Mouse (Mus musculus): ENCODE data around the gene Gm28305. TPM values are rescaled to one million over a fixed set of nuclear protein-coding genes. Genes with fewer than 3 reads are reported as not detected.
A peak's percentile ranks its signal among the peaks of the same experiment; 100 is the strongest.

Gm28305 gene
- polyA plus RNA-seq, 1 experiment from 2014 or later, result not detected

DNA sequence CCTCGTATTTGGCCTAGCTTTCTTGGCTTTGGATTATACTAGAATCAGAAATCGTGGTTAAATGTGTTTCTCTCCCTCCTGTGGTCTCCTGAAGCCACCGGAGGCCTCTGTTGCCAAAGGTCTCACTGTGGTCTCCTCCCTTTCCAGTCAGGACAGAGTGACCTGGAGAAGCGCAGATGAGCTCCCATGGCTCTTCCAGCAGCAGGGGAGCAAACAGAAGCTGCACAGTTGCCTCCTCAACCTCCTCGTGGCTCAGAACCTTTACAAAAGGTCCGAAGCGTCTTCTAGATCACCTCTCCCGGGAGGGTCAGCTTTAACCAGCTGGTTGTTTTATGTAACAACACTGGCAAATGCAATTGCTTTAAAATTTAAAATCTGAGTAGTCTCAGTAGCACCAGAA, 6.2 kb upstream of the Gm28305 start:
- Histone ChIP-seq H3K4me2 (replicated peaks) (no peak overlapping the region), H3K27me3 (ENCODE audit: control insufficient read depth, insufficient read depth, low read length) (no peaks in the 10 kb centered on the region), H3K9ac (no peak overlapping the region), H3K4me1 (replicated peaks; ENCODE audit: control insufficient read depth, insufficient read depth, low read length) (no peaks in the 10 kb centered on the region), H3K27ac (no peak overlapping the region), H3K36me3 (replicated peaks; ENCODE audit: control insufficient read depth, insufficient read depth) (peaks cover 35% of the 10 kb centered on the region), H3K4me3 (replicated peaks; ENCODE audit: low read length) (no peak overlapping the region), H3K9me3 (ENCODE audit: control insufficient read depth, low read length) (no peaks in the 10 kb centered on the region)
- ATAC-seq (ENCODE audit: low FRiP score), result no peak
- DNase-seq (ENCODE audit: low spot score), result no peak
- WGBS, result 82% methylated on average over 8 of the region's 8 CpGs

DNA sequence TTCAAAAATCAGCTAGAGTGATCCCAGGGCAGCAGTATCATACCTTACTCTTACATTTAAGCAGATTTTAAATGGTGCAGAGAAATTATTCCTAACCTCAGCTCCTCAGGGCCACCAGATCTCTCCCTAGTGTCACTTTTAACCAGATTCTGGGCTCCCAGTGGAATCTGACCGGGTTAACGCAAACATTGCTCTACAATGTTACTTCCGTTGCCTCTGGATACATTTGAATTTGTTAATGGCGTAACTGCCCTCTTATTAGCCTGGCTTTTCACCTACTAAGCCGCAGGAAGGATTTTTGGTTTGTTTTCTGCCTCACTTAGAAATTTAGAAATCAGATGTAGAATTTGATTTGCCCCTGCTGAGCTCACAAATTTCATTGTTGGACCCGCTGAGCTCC, 5.7 kb upstream of the Gm28305 start:
- H3K9ac ChIP-seq, result no peak overlapping the region
- WGBS, result 72% methylated on average over 6 of the region's 6 CpGs

DNA sequence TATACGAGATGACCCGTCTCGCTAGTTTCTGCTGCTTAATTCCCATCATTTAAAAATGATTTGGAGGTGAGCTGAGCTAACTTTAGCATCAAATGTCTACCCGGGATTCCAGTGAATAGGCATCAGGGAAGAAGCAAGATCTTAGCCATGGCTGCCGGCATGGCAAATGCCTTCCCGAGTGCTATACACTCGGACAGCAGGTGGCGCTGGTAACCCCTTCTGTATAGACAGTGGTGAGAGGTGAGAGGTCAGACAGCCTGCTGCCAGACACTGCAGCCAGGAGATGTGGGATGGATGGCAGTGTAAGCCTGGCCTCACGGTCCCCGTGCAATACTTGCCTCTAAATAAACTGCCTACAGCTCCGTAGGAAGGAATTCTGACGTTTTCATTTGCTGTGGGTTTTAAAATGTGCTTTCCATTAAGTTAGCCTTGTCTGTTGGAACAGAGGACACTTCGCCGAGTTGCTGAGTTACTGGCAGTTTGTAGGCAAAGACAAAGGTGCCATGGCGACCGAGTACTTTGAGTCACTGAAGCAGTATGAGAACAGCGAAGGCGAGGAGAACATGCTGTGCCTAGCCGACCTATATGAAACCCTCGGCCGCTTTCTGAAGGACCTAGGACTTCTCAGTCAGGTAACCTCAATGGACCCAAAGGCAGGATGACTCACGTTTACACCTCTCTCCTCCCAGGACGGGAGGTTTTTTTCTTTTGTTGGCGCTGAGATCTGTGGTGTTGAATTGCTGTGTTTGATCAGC, 5.0 kb upstream of the Gm28305 start:
- 0 out of 2 replicates have a peak, but pooled peaks have one; percentile 51 for ATAC-seq (ENCODE audit: low FRiP score)

More for the DNA sequence above, 5.7 kb upstream of the Gm28305 start:
- Histone ChIP-seq H3K27me3 (ENCODE audit: control insufficient read depth, insufficient read depth, low read length) (no peaks in the 10 kb centered on the region), H3K36me3 (replicated peaks; ENCODE audit: control insufficient read depth, insufficient read depth) (peaks cover 37% of the 10 kb centered on the region), H3K27ac (no peak overlapping the region), H3K4me1 (replicated peaks; ENCODE audit: control insufficient read depth, insufficient read depth, low read length) (no peaks in the 10 kb centered on the region), H3K9me3 (ENCODE audit: control insufficient read depth, low read length) (no peaks in the 10 kb centered on the region), H3K4me3 (replicated peaks; ENCODE audit: low read length) (no peak overlapping the region), H3K4me2 (replicated peaks) (no peak overlapping the region)
- ATAC-seq (ENCODE audit: low FRiP score), result no peak
- no peak for DNase-seq (ENCODE audit: low spot score)

GRCm38 (mm10) chr9:104038266-104038665, 2.2 kb upstream of the Gm28305 start:
- WGBS, result 93% methylated on average over 13 of the region's 13 CpGs
- no peak for ATAC-seq (ENCODE audit: low FRiP score)
- H3K4me2 ChIP-seq (replicated peaks), result no peak overlapping the region
- no peak for DNase-seq (ENCODE audit: low spot score)
- no peaks in the 10 kb centered on the region for H3K4me1 ChIP-seq (replicated peaks; ENCODE audit: control insufficient read depth, insufficient read depth, low read length)
- no peak overlapping the region for H3K9ac ChIP-seq
- H3K4me3 ChIP-seq (replicated peaks; ENCODE audit: low read length), result no peak overlapping the region
- H3K9me3 ChIP-seq (ENCODE audit: control insufficient read depth, low read length), result no peaks in the 10 kb centered on the region
- H3K27me3 ChIP-seq (ENCODE audit: control insufficient read depth, insufficient read depth, low read length), result no peaks in the 10 kb centered on the region
- peaks cover 41% of the 10 kb centered on the region for H3K36me3 ChIP-seq (replicated peaks; ENCODE audit: control insufficient read depth, insufficient read depth)
- no peak overlapping the region for H3K27ac ChIP-seq

More for the DNA sequence above, 5.0 kb upstream of the Gm28305 start:
- H3K9me3 ChIP-seq (ENCODE audit: control insufficient read depth, low read length), result no peaks in the 10 kb centered on the region
- H3K36me3 ChIP-seq (replicated peaks; ENCODE audit: control insufficient read depth, insufficient read depth), result peaks cover 41% of the 10 kb centered on the region
- H3K4me2 ChIP-seq (replicated peaks), result no peak overlapping the region
- no peaks in the 10 kb centered on the region for H3K27me3 ChIP-seq (ENCODE audit: control insufficient read depth, insufficient read depth, low read length)
- 44% methylated on average over 24 of the region's 24 CpGs for WGBS
- H3K27ac ChIP-seq, result no peak overlapping the region
- H3K4me1 ChIP-seq (replicated peaks; ENCODE audit: control insufficient read depth, insufficient read depth, low read length), result no peaks in the 10 kb centered on the region
- no peak overlapping the region; the same call in 1 of the 2 replicates for H3K9ac ChIP-seq
- no peak overlapping the region for H3K4me3 ChIP-seq (replicated peaks; ENCODE audit: low read length)
- peak; percentile 74 for DNase-seq (ENCODE audit: low spot score)

DNA sequence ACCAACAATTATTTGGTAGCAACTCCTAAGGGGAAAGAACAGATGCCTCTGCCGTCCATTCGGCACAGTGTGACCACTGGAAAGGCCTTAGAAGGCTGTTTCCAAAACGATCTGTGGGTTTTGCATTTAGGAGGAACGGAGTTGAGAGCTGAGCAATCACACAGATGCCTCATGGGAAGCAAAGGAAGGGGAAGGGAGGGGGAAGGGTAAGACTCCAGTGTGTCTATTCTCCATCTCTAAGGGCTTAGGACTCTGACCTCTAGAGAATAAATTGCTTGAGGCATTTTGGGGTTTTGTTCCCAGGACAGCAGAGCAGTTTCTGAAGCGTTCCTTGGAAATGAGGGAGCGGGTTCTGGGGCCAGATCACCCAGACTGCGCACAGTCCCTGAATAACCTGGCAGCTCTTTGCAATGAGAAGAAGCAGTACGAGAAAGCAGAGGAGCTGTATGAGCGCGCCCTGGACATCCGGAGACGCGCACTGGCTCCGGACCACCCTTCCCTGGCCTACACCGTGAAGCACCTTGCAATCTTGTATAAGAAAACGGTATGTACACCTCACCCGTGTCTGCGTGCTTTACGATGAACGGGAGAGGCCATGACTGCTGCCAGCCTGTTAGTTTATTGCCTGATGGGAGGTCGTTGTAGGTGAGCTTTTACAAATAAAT, 1.3 kb upstream of the Gm28305 start:
- 92% methylated on average over 21 of the region's 21 CpGs for WGBS
- no peaks in the 10 kb centered on the region for H3K9me3 ChIP-seq (ENCODE audit: control insufficient read depth, low read length)
- no peak for ATAC-seq (ENCODE audit: low FRiP score)
- H3K27ac ChIP-seq, result no peak overlapping the region
- DNase-seq (ENCODE audit: low spot score), result no peak
- H3K9ac ChIP-seq, result no peak overlapping the region
- no peaks in the 10 kb centered on the region for H3K4me1 ChIP-seq (replicated peaks; ENCODE audit: control insufficient read depth, insufficient read depth, low read length)
- no peak overlapping the region for H3K4me2 ChIP-seq (replicated peaks)
- no peak overlapping the region for H3K4me3 ChIP-seq (replicated peaks; ENCODE audit: low read length)
- peaks cover 41% of the 10 kb centered on the region for H3K36me3 ChIP-seq (replicated peaks; ENCODE audit: control insufficient read depth, insufficient read depth)
- H3K27me3 ChIP-seq (ENCODE audit: control insufficient read depth, insufficient read depth, low read length), result no peaks in the 10 kb centered on the region

DNA sequence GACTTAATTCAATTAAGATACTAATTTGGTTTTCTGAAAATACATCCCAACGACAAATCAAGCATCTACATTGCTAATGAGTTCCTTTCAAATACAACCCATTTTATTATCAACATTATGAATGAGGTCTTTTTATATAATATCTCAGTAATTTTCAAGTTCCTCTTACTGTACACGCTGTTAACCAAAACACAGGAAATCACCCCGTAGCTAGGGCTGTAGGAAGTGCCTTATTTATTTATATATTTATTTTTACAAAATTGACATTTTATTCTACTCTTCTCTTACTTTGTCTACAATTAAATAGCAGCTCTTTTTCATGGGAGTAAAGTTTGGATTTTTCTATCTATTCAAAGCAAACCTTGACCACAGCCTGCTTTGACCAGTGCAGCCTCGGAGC, 720 bp upstream of the Gm28305 start:
- no peaks in the 10 kb centered on the region for H3K4me1 ChIP-seq (replicated peaks; ENCODE audit: control insufficient read depth, insufficient read depth, low read length)
- no peak overlapping the region for H3K4me2 ChIP-seq (replicated peaks)
- H3K27ac ChIP-seq, result no peak overlapping the region
- 90% methylated on average over 4 of the region's 4 CpGs for WGBS
- H3K9ac ChIP-seq, result no peak overlapping the region
- peaks cover 44% of the 10 kb centered on the region for H3K36me3 ChIP-seq (replicated peaks; ENCODE audit: control insufficient read depth, insufficient read depth)
- H3K9me3 ChIP-seq (ENCODE audit: control insufficient read depth, low read length), result no peaks in the 10 kb centered on the region
- ATAC-seq (ENCODE audit: low FRiP score) (no peak), DNase-seq (ENCODE audit: low spot score) (no peak)
- no peaks in the 10 kb centered on the region for H3K27me3 ChIP-seq (ENCODE audit: control insufficient read depth, insufficient read depth, low read length)
- H3K4me3 ChIP-seq (replicated peaks; ENCODE audit: low read length), result no peak overlapping the region

DNA sequence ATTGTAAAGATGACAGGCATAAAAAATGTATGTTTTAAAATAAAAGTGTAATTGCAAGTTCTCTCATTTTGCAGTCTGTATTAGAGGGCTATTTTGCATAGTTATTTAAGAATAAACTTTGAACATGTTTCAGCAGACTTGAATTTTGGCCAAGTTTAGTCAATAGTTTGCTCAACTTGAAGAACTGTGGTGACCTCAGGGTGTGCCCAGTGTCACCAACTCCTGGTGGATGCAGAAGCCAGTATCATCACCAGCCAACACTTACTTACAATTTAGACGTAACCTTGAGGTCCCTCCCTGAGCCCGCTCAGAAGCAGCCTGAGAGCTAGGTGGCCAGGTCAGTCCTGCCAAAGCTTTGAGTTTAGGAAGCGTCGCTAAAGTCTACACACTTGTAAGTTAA, 3.2 kb downstream of the Gm28305 start:
- WGBS, result 88% methylated on average over 4 of the region's 4 CpGs
- Histone ChIP-seq H3K4me2 (replicated peaks) (no peak overlapping the region), H3K4me1 (replicated peaks; ENCODE audit: control insufficient read depth, insufficient read depth, low read length) (no peaks in the 10 kb centered on the region), H3K4me3 (replicated peaks; ENCODE audit: low read length) (no peak overlapping the region), H3K9ac (no peak overlapping the region), H3K27me3 (ENCODE audit: control insufficient read depth, insufficient read depth, low read length) (no peaks in the 10 kb centered on the region), H3K27ac (no peak overlapping the region), H3K36me3 (replicated peaks; ENCODE audit: control insufficient read depth, insufficient read depth) (peaks cover 59% of the 10 kb centered on the region), H3K9me3 (ENCODE audit: control insufficient read depth, low read length) (no peaks in the 10 kb centered on the region)
- no peak for ATAC-seq (ENCODE audit: low FRiP score)
- DNase-seq (ENCODE audit: low spot score), result no peak

- no peaks in the 10 kb centered on the region for H3K4me1 ChIP-seq (replicated peaks; ENCODE audit: control insufficient read depth, insufficient read depth, low read length)
Observed at GRCm38 (mm10) chr9:104051028-104051427, 10.6 kb downstream of the Gm28305 start.

GRCm38 (mm10) chr9:104062430-104063243, 22.2 kb downstream of the Gm28305 start, which contains the start of gene Uba5:
Gene Uba5 (minus strand): TSS chr9:104063134.
- Histone ChIP-seq H3K36me3 (replicated peaks; ENCODE audit: control insufficient read depth, insufficient read depth) (peaks cover 30% of the 10 kb centered on the region), H3K27ac (peak within 1 kb of the TSS; percentile 78), H3K9me3 (ENCODE audit: control insufficient read depth, low read length) (no peaks in the 10 kb centered on the region), H3K4me1 (replicated peaks; ENCODE audit: control insufficient read depth, insufficient read depth, low read length) (peaks cover 20% of the 10 kb centered on the region), H3K4me2 (replicated peaks) (peak within 1 kb of the TSS; percentile 95), H3K4me3 (replicated peaks; ENCODE audit: low read length) (peak within 1 kb of the TSS; percentile 92), H3K9ac (peak within 1 kb of the TSS; percentile 87), H3K27me3 (ENCODE audit: control insufficient read depth, insufficient read depth, low read length) (no peaks in the 10 kb centered on the region)
- ATAC-seq (ENCODE audit: low FRiP score), result peak; percentile 74
- under 1% methylated on average over 59 of the region's 59 CpGs for WGBS
- peak; percentile 80 for DNase-seq (ENCODE audit: low spot score)

More at GRCm38 (mm10) chr9:104051028-104051427, 10.6 kb downstream of the Gm28305 start:
- WGBS, result 95% methylated on average over 6 of the region's 6 CpGs
- ATAC-seq (ENCODE audit: low FRiP score) (no peak), DNase-seq (ENCODE audit: low spot score) (no peak)
- Histone ChIP-seq H3K4me3 (replicated peaks; ENCODE audit: low read length) (no peak overlapping the region), H3K4me2 (replicated peaks) (no peak overlapping the region), H3K9ac (no peak overlapping the region), H3K36me3 (replicated peaks; ENCODE audit: control insufficient read depth, insufficient read depth) (peaks cover 97% of the 10 kb centered on the region), H3K27ac (no peak overlapping the region), H3K27me3 (ENCODE audit: control insufficient read depth, insufficient read depth, low read length) (no peaks in the 10 kb centered on the region), H3K9me3 (ENCODE audit: control insufficient read depth, low read length) (no peaks in the 10 kb centered on the region)

All from hindbrain, embryonic 14.5 days (tissue).